Mouse (Mus musculus) lung, postnatal 0 days (tissue): ENCODE results near the gene Pknox2. TPM values are rescaled to one million over a fixed set of nuclear protein-coding genes. Genes with fewer than 3 reads are reported as not detected.

Experiments used
- ATAC-seq: fragments of 200-750 bp; cut with Nextera tagmentation; 2 replicates; pipeline ENCODE4 v1.8.0; 2017; ENCODE audit warnings: moderate library complexity
- DNase-seq: peaks from one replicate; pipeline ENCODE4 v3.0.0-alpha.2; 2016; ENCODE audit warnings: low spot score
- H3K27ac ChIP-seq: fragments of 300-500 bp; sonication (generic); 2 replicates; pipeline ENCODE4 v1.5.1; 2014; ENCODE audit warnings: antibody characterized with exemption, mild to moderate bottlenecking, low read length, mixed read lengths
- H3K27me3 ChIP-seq: fragments of 300-500 bp; sonication (generic); replicated peaks from 2 replicates; pipeline ENCODE4 v1.6.1; 2014; ENCODE audit warnings: low read length, mixed read lengths; ENCODE audit not compliant: insufficient read depth
- H3K36me3 ChIP-seq: fragments of 300-500 bp; sonication (generic); 2 replicates; pipeline ENCODE4 v1.6.1; 2014; ENCODE audit warnings: low read length, mixed read lengths; ENCODE audit not compliant: insufficient read depth
- H3K4me1 ChIP-seq: fragments of 300-500 bp; sonication (generic); 2 replicates; pipeline ENCODE4 v1.6.1; 2014; ENCODE audit warnings: antibody characterized with exemption, low read depth, low read length, mixed read lengths; ENCODE audit not compliant: insufficient read depth
- H3K4me2 ChIP-seq: fragments of 300-500 bp; sonication (generic); replicated peaks from 2 replicates; pipeline ENCODE4 v1.6.1; 2014; ENCODE audit warnings: low read depth, mild to moderate bottlenecking, low read length, moderate library complexity, mixed read lengths
- H3K4me3 ChIP-seq: fragments of 300-500 bp; sonication (generic); 2 replicates; pipeline ENCODE4 v1.5.1; 2014; ENCODE audit warnings: low read depth, low read length
- H3K9ac ChIP-seq: fragments of 300-500 bp; sonication (generic); replicated peaks from 2 replicates; pipeline ENCODE4 v1.6.1; 2014; ENCODE audit warnings: low read depth, mild to moderate bottlenecking
- H3K9me3 ChIP-seq: fragments of 300-500 bp; sonication (generic); 2 replicates; pipeline ENCODE4 v1.6.1; 2016; ENCODE audit warnings: low read length, mixed read lengths
- CTCF ChIP-seq: IDR thresholded peaks from 2 replicates; pipeline ENCODE4 v1.5.1; 2016; ENCODE audit warnings: antibody characterized with exemption, mild to moderate bottlenecking
- EP300 ChIP-seq: IDR thresholded peaks from 2 replicates; pipeline ENCODE4 v1.6.1; 2016; ENCODE audit warnings: antibody characterized with exemption, mild to moderate bottlenecking, control low read depth
- WGBS: fragments of 180-500 bp; shearing (Covaris S2); extraction: QIAGEN DNeasy Blood & Tissue Kit; methylation state at CpG from one replicate; pipeline ENCODE4 v1.1.7; 2014; 5-methylcytosine and 5-hydroxymethylcytosine counted together
- polyA plus RNA-seq: library from polyadenylated mRNA; unstranded; fragments of >200 nt; fragmentation: Nextera tagmentation; extraction: Ambion mirVana; gene quantifications from 2 replicates; pipeline ENCODE4 v1.2.1, GENCODE M21; 2015

Gene Pknox2
- polyA plus RNA-seq, 1 experiment from 2014 or later: 11.1 TPM

DNA sequence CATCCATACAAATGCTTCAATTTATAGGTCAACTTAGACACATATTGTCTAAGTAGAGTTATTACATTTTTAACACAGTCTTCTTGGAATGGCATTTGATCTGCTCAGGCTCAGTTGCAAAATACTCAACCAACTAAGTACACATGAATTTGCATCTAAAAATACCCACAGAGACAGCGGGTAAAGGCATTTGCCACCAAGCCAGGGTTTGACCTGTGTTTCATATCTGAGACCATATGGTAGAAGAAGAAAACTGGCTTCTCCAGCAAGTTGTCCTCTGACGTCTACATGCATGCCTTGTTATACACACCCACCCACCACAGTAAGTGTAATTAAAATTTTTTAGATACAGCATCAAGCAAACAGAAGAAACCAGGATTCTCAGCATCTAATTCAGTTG, 273.4 kb downstream of the Pknox2 start:
- Histone ChIP-seq H3K4me3 (no peak overlapping the region), H3K4me2 (no peak overlapping the region), H3K4me1 (no peaks in the 10 kb centered on the region), H3K27me3 (no peaks in the 10 kb centered on the region), H3K9ac (no peak overlapping the region), H3K9me3 (no peaks in the 10 kb centered on the region), H3K36me3 (no peaks in the 10 kb centered on the region), H3K27ac (no peak overlapping the region)
- DNase-seq: no peak
- 65% methylated on average over 2 of the region's 2 CpGs for WGBS
- no peak for ATAC-seq
- TF ChIP-seq CTCF (no peak), EP300 (no peak)

DNA sequence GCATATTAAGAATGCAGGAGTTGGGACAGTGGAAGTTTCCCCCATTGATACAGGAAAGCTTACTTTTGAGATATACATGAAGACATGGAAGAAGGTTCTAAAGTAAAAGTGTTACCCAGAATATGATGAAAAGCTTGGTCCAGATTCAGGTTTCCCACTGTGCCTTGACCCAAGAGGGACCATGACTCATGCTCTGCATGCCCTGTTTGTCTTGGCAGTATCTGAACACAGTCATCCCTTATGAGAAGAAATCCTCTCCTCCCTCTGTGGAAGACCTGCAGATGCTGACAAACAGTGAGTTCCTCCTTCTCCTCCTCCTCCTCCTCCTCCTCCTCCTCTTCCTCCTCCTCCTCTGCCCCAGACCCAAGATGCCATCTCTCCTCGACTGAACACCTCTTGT, 276.9 kb downstream of the Pknox2 start:
- H3K4me2 ChIP-seq: no peak overlapping the region
- no peak overlapping the region for H3K4me3 ChIP-seq
- ATAC-seq: no peak
- H3K27ac ChIP-seq: no peak overlapping the region
- no peak overlapping the region for H3K9ac ChIP-seq
- H3K36me3 ChIP-seq: no peaks in the 10 kb centered on the region
- 0% methylated on average over 1 of the region's 1 CpGs for WGBS
- TF ChIP-seq CTCF (no peak), EP300 (no peak)
- no peaks in the 10 kb centered on the region for H3K9me3 ChIP-seq
- no peaks in the 10 kb centered on the region for H3K4me1 ChIP-seq
- no peaks in the 10 kb centered on the region for H3K27me3 ChIP-seq
- DNase-seq: no peak

DNA sequence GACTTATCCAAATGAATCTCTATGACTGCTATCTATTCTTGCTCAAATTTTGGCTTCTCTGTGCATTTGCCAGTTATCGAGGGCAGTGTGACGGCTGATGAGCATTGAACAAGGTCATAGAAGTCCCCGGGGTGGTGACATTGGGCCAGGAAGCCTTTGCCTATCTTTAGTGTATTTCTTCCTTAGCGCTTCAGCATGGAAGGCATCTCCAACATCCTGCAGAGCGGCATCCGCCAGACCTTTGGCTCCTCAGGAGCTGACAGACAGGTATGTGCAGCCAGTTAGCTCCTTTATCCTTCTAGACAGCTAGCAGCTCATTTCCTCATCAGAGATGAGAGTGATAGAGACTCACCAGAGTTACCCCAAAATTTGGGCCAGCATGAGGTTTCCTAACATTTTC, 278.5 kb downstream of the Pknox2 start:
- ATAC-seq (no peak), DNase-seq (no peak)
- no peak overlapping the region for H3K27ac ChIP-seq
- H3K36me3 ChIP-seq: no peaks in the 10 kb centered on the region
- H3K4me3 ChIP-seq: no peak overlapping the region
- H3K9ac ChIP-seq: no peak overlapping the region
- H3K9me3 ChIP-seq: no peaks in the 10 kb centered on the region
- no peaks in the 10 kb centered on the region for H3K4me1 ChIP-seq
- TF ChIP-seq CTCF: no peak
- TF ChIP-seq EP300: no peak
- WGBS: 73% methylated on average over 6 of the region's 6 CpGs
- H3K4me2 ChIP-seq: no peak overlapping the region
- no peaks in the 10 kb centered on the region for H3K27me3 ChIP-seq

DNA sequence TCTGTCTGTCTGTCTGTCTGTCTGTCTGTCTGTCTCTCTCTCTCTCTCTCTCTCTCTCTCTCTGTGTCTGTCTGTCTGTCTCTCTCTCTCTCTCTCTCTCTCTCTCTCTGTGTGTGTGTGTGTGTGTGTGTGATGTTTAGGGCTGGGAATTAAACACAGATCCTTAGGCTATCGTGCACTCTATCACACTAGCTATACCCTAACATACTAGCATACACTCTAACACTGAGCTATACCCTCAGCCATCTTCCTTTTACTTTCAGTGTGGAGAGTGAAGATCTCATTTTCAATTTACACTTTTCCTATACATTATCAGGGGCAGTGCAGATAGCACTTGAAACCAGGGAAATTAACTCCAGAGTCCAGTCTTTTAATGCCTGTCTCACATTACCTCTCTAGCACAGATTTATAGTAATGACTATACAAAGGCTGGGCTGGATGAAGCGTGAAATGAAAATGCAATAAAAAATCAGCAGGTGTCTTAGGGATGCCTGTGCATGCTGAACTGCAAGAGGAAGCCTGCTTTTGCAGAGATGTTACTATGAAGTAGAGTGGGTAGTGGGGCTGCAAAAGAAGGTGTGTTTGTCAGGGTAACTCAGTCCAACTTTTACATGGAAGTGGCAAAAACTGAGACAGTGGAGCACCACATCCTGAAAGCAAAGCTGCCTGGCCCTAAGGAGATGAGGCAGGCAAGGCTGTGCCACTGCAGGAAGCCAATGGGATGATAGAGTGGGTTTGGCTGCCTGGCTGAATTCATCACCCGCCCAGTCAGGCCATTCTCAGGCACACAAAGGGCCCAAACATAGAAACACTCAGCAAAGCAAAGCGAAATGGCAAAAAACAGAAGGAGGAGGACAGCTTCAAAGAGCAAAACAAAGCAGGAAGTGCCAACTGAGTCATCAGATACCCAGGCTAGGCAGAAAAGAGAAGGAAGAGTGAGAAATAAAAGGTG, 282.1 kb downstream of the Pknox2 start:
- Histone ChIP-seq H3K27me3 (no peaks in the 10 kb centered on the region), H3K27ac (no peak overlapping the region), H3K9ac (no peak overlapping the region), H3K4me2 (no peak overlapping the region), H3K4me3 (no peak overlapping the region), H3K4me1 (no peaks in the 10 kb centered on the region), H3K36me3 (no peaks in the 10 kb centered on the region), H3K9me3 (no peaks in the 10 kb centered on the region)
- TF ChIP-seq EP300 (no peak), CTCF (no peak)
- ATAC-seq (no peak), DNase-seq (no peak)
- 57% methylated on average over 4 of the region's 4 CpGs for WGBS

DNA sequence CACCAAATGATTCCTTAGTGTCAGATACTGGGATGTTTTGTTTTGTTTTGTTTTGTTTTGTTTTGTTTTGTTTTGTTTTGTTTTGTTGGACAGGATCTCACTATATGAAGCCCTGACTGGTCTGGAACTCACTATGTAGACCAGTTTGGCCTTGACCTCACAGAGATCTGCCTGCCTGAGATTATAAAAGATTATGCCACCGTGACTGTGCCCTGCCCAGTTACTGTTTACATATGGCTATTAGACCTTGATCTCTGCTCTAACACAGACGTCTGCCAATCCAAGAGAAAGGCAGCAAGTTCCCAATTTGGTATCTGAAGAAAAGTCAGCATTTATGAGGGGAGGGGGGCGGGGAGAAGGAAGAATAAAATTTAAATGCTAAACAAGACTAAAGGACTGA, 283.5 kb downstream of the Pknox2 start:
- ATAC-seq: no peak
- Histone ChIP-seq H3K4me2 (no peak overlapping the region), H3K4me1 (no peaks in the 10 kb centered on the region), H3K36me3 (no peaks in the 10 kb centered on the region), H3K27ac (no peak overlapping the region), H3K9me3 (no peaks in the 10 kb centered on the region), H3K4me3 (no peak overlapping the region), H3K27me3 (no peaks in the 10 kb centered on the region), H3K9ac (no peak overlapping the region)
- TF ChIP-seq CTCF (no peak), EP300 (no peak)
- 30% methylated on average over 3 of the region's 3 CpGs for WGBS
- DNase-seq: no peak

DNA sequence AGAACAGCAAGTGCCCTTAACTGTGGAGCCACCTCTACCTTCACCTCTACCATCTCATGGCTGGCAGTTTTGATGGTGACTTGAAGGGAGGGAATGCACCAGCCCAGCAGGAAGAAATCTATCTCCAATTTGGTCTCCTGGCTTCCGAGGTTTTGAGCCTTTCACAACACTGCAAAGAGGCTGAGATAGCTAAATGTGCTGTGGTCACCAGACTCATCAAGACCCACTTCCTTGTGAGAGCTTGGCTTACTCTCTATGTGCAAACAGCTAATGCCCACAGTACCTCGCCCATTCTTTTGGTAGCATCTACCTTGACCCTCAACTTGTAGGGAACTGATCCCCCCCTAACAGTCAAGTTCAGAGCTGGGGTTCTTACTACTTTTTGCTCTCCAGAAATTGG, 284.6 kb downstream of the Pknox2 start:
- ATAC-seq (no peak), DNase-seq (no peak)
- TF ChIP-seq EP300 (no peak), CTCF (no peak)
- no peaks in the 10 kb centered on the region for H3K36me3 ChIP-seq
- 77% methylated on average over 2 of the region's 2 CpGs for WGBS
- H3K27ac ChIP-seq: no peak overlapping the region
- H3K9ac ChIP-seq: no peak overlapping the region
- no peaks in the 10 kb centered on the region for H3K9me3 ChIP-seq
- no peak overlapping the region for H3K4me3 ChIP-seq
- no peaks in the 10 kb centered on the region for H3K4me1 ChIP-seq
- H3K4me2 ChIP-seq: no peak overlapping the region
- no peaks in the 10 kb centered on the region for H3K27me3 ChIP-seq
